Mouse (Mus musculus): Measurements from ENCODE around the gene Zdhhc23.

Gene Zdhhc23

DNA sequence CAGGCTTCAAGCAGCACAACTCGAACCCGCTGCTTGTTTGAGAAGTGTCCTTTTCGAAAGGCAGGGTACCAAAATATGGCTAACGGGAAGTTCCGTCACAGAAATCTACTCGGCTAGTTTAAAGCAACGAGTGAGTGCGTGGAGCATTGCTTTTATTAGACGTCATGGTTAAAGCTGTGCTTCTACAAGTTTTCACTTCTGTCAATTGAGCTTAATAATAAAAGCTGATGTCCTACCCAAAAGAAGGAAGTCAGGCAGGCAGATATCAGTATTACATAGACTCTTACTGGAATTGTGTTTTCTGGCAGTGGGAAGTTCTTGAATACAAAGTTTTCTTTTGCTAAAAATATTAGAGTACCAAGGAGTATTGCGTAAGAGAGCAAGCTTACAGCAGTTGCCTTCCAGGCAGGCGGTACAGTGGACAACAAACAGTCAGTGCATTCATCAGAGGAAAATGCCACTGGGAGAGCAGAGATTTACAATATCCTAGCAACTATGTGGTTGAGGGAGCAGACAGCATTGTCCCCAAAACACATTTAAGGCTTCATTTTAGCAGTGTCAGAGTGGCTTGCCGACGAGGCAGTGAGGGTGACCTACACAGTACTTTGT, 13.7 kb downstream of the Zdhhc23 start:
- peak; percentile 9 for DNase-seq

DNA sequence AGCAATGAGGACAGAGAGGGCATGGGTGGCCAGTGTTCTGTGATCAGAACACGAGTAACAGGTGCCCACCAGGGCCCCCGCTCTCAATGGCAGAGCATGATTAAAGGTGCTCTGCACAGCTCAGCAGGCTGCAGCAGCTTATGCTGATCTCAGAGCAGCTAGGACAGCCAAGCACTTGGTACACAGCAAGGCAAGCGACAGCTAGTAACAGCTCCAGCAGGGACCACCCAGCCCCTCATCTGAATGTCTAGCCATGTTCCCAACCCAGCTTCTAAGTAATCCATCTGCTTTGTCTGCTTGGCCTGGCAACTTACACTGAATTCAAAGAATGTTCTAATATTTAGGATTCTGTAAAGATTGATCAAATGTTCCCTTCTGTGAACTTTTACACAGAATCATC, 15.8 kb downstream of the Zdhhc23 start:
- no peak for DNase-seq

DNA sequence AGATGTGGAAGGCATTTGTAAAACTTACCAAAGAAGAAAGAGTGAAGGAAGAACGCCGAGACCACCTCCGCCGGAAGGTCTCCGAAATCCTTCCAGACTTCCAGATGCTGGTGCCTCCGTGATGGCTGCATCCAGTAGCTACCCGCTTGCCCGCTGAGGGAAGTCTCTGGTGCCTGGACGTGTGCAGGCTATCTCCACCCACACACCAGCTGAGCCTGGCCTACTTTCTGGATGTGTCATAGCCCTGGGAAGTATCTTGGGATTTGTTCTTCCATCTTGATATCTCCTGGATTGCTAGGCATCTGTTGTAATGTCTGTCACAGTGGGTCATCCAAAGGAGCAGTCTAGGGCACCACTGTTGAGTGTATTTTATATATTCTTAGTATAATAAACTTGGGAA, 16.3 kb downstream of the Zdhhc23 start:
- DNase-seq, result no peak

DNA sequence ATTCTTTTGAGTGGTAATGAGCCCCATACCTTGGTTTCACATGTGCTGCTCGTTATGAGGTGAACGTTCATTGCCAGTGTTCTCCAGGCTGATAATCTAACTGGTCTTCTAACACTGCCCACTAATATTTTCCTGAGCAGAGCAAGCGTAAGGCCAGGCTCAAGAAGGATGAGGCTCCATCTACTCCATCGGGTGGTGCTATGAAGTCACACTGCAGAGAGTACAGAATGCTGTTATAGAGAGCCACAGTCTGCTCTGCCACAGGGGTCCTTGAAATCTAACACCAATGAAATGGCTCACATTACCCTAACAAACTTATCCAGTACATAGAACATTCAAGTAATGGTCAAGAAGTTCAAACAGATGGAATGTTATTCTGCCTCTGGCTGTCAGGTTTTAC, 21.6 kb downstream of the Zdhhc23 start:
- no peak for DNase-seq

DNA sequence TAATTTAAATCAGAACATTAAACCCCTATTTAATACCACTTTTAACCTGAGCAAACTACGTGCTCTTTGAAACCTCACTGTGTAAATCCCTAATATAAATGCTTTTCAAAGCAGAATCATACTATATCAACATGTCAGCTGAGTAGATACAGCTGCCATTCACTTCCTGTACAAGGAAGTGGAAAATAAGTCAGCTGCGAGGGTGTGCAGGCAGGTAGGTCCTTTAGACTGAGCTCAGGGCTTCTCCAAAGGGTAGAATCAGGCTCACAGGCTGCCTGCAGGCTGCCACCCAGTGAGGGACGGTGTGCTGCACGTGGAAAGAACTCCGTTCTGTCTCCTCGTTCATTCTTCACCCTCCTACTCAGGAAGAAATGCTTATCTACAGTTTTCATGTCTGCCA, 24.7 kb downstream of the Zdhhc23 start:
- DNase-seq, result no peak

DNA sequence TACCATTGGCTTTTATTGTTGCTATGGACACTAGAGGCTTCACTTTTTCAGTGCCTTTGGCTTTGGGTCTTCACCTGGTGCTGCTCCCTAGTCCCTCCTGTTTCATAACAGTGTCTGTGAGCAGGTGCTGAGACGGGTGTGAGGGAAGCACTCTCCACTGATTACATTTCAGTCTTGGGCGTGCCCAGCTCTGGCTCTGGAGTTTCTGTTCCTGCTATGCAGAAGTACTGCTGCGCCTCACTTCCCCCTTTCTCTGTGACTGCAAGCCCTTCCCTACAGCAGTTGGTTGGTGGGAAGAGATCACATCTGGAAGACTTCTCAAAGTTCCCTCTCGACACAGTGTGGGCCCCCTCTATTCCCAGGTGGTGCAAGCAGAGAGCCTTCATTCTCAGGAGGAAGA, 28.0 kb downstream of the Zdhhc23 start:
- DNase-seq, result no peak

DNA sequence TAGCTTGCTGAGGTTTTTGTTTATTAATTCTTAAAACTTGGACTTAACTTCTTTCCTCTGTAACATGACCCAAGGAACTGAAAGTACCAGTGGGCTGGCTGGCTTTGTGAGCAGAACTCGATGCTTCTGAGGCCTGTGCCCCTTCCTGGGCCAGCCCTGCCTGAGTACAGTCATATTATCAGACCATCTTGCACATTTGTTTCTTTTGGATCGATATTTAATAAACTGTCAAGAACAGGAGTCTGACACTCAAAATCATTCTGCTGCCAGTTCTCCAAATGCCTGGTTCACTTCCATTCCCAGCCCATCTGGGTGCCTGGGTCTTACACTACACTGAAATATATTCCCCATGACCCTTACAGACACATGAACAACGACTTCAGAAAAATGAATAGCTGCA, 33.7 kb downstream of the Zdhhc23 start:
- no peak for DNase-seq

DNA sequence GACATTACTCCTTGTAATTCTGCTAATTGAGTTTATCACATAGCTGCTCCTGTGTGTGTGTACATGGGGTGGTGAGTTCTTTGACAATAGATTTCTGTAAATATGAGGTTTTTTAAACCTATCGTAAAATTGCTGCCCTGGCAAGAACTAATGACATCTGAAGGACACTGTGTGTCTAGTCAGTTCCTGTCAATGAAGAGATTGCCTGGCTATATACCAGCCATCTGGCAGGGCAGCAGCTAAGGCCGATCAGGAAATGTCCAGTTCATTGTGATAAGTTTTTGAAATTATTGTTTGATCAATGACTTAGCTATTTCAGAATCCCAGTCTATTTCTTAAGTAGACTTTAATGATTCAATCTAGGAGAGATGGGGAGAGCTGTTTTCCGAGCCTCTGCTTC, 34.2 kb downstream of the Zdhhc23 start:
- no peak for DNase-seq

DNA sequence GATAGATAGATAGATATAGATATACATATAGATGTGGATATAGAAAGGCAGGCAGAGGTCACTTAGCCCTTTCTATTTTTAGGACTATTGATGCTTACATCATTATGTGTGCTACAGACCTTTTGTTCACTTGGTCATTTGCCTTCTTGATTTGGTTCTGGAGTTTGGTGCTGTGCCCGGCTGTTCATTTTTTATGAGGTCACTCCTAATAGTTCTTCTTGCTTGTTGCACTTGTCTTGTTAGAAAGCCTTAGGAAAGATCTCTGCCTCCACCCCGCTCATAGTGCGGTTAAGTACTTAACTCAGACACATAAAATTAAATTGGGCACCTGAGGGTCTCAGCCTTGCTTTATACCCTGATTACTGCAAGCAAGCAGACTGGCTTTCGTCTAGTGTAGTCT, 38.7 kb downstream of the Zdhhc23 start:
- no peak for DNase-seq

DNA sequence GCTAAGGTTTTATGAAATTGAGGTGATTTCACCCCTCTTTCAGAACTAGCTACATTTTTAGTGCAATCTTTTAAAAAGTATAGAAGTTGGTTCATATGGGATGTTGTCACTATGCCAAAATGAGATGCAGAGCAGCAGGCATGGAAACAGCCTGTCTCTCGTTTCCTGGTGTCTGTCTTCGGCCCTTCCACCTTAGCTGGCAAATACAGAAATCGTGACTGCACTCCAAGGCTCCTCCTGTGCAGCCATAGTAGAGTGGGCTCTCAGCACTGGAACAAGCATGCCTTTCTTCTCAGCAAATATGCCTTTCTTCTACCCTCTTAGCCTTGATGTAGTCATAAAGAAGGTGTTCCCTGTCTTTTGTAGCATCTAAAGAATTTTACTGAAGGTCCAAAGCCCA, 43.7 kb downstream of the Zdhhc23 start:
- no peak for DNase-seq

DNA sequence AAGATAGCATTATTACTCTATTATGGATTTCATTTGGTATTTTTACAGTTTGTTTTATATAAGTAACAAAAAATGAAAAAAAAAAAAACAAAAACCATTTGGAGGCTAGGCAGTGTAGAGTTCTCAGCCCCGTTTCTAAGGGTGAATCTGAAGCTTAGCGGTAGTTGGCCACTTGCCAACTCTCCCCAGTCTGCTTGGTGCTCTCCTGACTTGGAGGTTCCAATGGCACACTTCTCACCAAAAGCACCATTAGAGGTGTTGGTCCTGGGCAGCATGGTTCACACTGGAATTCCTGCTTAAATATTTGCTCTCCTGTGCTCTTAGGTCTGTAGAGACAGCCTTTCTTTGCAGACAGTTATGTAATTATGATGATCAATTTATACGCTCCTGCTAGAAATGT, 44.2 kb downstream of the Zdhhc23 start:
- DNase-seq, result peak; percentile 9

DNA sequence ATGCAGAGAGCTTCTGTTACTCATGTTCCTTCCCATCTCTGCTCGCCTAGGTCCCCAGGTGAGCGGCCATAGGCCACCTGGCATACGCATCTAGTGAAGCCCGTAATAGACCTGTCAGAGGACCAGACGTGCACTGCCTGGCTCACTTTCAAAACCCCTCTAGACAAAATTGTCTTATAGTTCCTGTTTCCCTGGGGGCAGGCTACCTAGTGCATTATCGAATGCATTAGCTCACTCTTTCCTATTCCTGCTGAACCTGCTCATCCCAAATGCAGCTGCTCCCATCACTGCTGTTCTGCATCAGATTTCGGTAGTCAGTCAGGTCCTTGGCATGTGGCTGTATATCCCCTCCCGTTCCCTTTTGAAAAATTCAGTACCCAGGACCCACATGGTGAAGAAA, 44.7 kb downstream of the Zdhhc23 start:
- DNase-seq, result no peak

DNA sequence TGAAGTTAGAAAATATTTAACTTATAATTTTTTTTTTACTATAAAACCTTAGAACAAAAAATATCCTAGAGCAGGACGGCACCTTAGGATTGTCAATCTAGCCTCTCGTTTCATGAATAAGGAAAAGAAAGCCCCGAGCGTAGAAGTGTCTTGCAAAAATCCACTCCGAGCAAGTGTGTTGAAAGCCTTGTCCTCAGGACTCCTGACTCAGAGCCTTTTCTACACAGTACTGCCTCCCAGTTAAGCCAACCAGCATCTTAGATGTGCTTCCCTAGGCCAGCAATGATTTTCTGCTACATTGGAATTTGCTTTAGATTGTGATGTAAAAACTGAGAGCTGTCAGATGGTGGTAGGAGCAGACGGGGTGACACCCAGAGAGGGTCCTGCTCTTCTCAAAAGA, 46.5 kb downstream of the Zdhhc23 start:
- DNase-seq, result no peak

DNA sequence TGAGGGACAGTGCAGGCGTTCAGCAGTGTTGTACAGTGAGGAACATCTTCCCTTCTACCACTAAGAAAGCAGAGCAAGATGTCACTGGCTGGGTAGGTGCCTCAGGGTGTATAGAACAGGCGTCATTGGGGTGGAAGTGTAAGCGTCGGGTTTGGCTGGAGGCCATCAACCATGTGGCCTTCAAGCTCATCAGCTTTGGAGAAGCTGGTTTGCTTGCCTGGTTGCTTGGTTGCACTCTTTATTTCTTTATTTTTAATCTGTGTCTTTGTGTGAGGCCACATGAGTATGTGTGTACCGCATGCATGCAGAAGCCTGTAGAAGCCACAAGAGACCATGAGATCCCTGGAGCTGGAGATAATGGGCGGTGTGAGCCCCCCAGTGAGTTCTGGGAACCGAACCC, 47.3 kb downstream of the Zdhhc23 start:
- DNase-seq, result no peak

DNA sequence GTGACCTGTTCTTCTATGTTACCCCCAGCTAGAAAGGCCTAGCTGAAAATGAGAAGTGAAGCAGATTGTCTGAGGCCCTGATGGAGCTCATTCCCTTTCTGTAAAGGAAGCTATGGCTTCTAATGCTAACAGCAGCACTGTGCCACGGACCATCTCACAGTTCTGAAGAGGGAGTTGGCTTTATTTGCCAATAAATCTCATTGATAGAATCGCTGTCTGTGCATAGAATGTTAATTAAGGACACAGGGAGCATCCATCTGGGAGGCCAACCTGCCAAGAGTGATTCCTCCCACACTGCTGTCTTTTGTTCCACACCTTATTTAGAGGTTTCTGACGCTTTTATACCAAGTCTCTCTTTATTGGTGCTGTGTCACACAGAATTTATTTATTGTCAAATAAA, 48.1 kb downstream of the Zdhhc23 start:
- no peak for DNase-seq

DNA sequence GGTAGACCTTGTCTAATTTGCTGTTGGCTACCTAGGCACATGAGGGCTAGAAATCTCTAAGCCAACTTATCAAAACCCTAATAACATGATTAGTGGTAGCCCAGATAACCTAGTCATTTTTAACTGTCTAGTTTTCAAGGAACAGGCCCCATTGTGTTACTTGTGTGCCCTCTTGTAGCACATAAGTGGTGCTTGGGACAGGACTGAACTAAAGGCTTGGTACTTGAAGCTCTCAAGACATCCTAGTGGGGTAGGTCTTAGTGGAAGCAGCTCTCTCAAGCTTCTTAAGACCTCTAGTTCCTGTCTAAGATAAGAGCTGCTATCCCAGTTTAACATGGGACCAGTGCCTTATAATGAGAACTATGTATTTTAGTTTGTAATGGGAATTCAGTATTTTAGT, 49.0 kb downstream of the Zdhhc23 start:
- no peak for DNase-seq

DNA sequence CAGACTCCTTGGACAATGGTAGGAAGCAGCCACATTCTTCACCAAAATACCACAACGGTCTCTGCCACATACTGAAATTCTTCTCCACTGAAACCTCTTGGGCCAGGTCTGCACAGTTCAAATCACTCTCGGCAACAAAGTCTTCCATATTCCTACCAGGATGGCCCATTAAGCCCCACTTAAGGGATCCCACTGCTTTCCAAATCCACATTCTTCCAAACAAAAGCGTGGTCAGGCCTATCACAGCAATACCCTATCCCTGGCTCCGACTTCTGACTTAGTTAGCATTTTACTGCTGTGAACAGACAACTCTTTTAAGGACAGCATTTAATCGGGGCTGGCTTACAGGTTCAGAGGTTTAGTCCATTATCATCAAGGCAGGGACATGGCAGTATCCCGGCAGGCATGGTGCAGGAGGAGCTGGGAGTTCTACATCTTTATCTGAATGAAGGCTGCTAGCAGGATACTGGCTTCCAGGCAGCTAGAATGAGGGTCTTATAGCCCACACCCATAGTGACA, 53.2 kb downstream of the Zdhhc23 start, which contains the start of gene Qtrt2:
Qtrt2 (minus strand) TSS at position 469 of the 519 bp plus-strand sequence.
- no peak for DNase-seq

DNA sequence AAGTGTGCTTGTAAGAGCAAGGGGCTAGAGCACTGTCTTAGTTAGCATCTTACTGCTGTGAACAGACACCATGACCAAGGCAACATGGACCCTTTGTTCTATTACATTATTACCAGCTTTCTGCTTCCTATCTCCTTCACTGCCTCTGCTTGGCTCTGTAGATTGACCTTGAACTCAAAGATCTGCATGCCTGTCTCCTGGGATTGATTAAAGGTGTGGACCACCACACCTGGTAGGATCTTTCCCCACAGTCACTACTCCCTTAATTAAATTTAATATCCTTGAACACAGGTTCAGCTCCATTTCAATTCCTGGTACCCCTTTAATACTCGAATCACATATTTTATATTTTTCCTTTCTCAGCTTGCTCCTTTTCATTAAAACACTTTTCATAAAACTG, 53.7 kb downstream of the Zdhhc23 start:
- no peak for DNase-seq

DNA sequence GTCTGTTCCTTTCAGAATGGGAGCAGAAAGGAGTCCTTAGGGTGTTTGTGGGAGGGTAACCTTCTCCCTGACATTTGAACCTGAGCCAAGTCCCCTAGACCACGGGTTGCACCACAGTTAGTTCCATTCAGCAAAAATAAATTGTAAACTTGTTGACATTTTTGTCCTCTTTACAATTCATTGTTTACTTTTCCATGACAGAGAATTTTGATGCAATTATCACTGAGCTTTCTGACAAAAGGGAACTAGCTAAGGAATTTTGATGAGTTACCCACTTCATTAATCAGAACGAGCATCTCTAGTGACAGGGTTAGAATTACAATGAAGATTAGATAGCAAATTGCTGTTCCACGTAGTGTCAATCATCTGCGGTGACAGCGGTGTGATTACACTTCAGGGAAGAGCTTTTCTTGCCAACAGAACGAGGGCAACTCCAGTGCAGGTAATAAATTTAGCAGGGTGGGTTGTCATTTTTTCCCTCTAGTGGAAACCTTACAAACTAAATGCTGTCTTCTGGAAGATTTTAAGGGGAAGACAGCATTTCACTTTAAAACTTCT, 54.5 kb downstream of the Zdhhc23 start:
- no peak for DNase-seq

DNA sequence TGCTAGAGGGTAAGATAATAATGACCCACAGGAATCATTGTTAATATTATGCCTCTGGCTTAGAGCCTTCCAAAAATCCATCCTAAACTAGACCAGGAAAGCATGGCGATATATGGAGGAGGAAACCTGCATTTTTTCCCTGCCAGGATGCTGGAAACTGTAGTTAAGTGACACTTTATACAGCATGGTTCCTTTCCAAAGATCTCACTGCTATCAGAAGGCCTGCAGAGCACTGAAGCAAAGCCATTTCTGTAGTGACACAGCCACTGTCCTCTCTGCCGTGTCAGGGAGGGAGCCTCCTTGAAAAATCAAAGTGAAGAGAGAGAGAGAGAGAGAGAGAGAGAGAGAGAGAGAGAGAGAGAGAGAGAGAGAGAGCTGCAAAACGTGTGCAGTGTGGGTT, 57.0 kb downstream of the Zdhhc23 start:
- DNase-seq, result no peak

DNA sequence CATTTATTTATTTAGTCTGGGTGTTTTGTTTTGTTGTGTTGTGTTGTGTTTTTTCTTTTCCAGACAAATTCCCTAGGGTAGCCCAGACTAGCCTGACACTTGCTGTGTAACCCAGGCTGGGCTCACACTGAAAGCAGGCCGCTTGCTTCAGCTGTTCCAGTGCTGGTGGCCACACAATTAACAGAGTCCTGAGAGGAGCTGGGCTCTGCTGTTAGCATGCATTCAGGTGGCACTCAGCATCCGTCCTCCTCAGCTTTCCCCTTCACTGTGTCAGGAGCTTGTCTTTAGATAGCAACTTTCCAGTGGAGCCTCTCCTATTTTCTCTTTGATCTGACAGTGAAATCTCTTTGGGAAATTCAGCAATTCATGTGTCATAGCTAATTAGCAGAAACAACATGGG, 57.6 kb downstream of the Zdhhc23 start:
- DNase-seq, result no peak

DNA sequence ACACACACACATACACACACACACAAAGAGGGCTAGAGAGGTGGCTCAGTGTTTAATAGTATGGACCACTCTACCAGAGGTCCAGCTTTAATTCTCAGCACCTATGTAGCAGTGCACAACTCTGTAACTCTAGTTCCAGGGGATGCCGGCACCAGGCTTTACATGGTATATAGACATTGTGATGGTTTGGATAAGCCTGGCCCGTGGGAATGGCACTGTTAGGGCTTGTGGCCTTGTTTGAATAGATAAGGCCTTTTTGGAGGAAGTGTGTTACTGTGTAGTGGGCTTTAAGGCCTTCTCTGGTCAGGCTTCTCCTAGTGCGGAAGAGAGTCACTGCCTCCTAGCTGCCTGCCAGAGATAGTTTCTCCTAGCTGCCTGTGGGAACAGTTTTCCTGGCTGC, 60.7 kb downstream of the Zdhhc23 start:
- DNase-seq, result no peak
